Mouse (Mus musculus) E14TG2a.4 (cell line): ENCODE measurements around the gene Tmem95.

ENCODE experiments used
- H3K27me3 ChIP-seq: 2 replicates; pipeline ENCODE4 v1.6.1; 2014; ENCODE audit warnings: low read length, control low read depth; ENCODE audit not compliant: insufficient read depth
- H3K36me3 ChIP-seq: 2 replicates; pipeline ENCODE4 v1.6.1; 2014; ENCODE audit warnings: low read length, control low read depth; ENCODE audit not compliant: insufficient read depth
- H3K4me1 ChIP-seq: replicated peaks from 2 replicates; pipeline ENCODE4 v1.6.1; 2014; ENCODE audit warnings: low read depth, low read length, control low read depth
- H3K4me3 ChIP-seq: replicated peaks from 2 replicates; pipeline ENCODE4 v1.5.1; 2014; ENCODE audit warnings: mild to moderate bottlenecking, low read length
- H3K9me3 ChIP-seq: 2 replicates; pipeline ENCODE4 v1.6.1; 2014; ENCODE audit warnings: low read length, control low read depth
- CTCF ChIP-seq: conservative IDR thresholded peaks from 2 replicates; pipeline ENCODE4 v1.5.1; 2014; ENCODE audit warnings: low read length
- NANOG ChIP-seq: IDR thresholded peaks from 2 replicates; pipeline ENCODE4 v1.6.1; 2014; ENCODE audit warnings: borderline replicate concordance, low read length, mixed read lengths
- POU5F1 ChIP-seq: IDR thresholded peaks from 2 replicates; pipeline ENCODE4 v1.6.1; 2014; ENCODE audit warnings: low read length, borderline replicate concordance

Tmem95 gene

DNA sequence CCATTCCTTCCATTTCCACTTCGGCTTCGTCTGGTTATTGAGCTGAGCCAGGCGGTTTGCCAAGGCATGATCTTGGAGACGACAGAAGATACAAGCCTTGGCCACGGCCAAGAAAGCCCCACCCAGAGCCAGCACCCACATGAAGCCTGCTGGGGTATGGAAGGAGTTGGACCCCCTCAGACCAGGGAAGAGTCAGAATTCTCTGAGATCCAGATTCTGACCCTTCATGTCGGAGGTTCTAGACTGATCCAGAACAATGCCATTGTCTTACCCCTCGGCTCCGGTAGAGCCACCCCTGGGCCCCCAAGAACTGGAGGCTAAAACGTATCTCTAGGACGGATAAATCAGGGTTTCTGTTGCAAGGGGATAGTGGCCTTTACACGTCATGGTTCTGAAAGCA, at the start of gene Tmem95:
Tmem95 (minus strand) TSS at position 141 of the 400 bp plus-strand sequence.
- no peak for TF ChIP-seq CTCF
- TF ChIP-seq NANOG = no peak
- TF ChIP-seq POU5F1 = no peak
- H3K4me3 ChIP-seq = peak within 1 kb of the TSS; percentile 67
- H3K27me3 ChIP-seq = peaks cover 40% of the 10 kb centered on the region
- H3K4me1 ChIP-seq = peaks cover 80% of the 10 kb centered on the region
- no peaks in the 10 kb centered on the region for H3K36me3 ChIP-seq
- H3K9me3 ChIP-seq = no peaks in the 10 kb centered on the region

DNA sequence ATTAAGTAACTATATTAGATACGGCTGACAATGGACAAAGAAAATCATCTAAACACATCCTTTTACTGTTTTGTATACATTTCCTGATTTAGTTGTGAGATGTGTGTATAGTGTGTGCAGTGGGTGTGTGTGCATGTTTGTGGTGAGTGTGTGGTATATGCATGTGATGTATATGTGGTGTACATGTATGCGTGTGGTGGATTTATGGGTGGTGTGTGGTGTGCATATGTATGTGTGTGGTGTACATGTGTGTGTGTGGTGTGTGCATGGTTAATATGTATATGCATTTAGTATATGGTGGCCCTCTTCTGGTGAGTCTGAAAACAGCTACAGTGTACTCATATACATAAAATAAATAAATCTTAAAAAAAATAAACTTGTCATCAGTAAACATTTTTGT, 49.7 kb upstream of the Tmem95 start:
- Histone ChIP-seq H3K4me3 (no peak overlapping the region), H3K27me3 (no peaks in the 10 kb centered on the region), H3K9me3 (no peaks in the 10 kb centered on the region), H3K36me3 (no peaks in the 10 kb centered on the region), H3K4me1 (peaks cover 15% of the 10 kb centered on the region)
- no peak for TF ChIP-seq POU5F1
- TF ChIP-seq CTCF = no peak
- TF ChIP-seq NANOG = no peak

- Histone ChIP-seq H3K36me3 (peaks cover 25% of the 10 kb centered on the region), H3K9me3 (no peaks in the 10 kb centered on the region), H3K4me1 (peaks cover 33% of the 10 kb centered on the region), H3K4me3 (peak overlapping the region; percentile 82), H3K27me3 (no peaks in the 10 kb centered on the region)
- TF ChIP-seq NANOG (no peak), CTCF (no peak), POU5F1 (no peak)
These were observed 45.0 kb upstream of the Tmem95 start for GRCm38 (mm10) chr11:69922796-69923195.

GRCm38 (mm10) chr11:69922012-69922756, 44.4 kb upstream of the Tmem95 start:
- peaks cover 31% of the 10 kb centered on the region for H3K36me3 ChIP-seq
- TF ChIP-seq CTCF = no peak
- no peak for TF ChIP-seq NANOG
- no peak for TF ChIP-seq POU5F1

DNA sequence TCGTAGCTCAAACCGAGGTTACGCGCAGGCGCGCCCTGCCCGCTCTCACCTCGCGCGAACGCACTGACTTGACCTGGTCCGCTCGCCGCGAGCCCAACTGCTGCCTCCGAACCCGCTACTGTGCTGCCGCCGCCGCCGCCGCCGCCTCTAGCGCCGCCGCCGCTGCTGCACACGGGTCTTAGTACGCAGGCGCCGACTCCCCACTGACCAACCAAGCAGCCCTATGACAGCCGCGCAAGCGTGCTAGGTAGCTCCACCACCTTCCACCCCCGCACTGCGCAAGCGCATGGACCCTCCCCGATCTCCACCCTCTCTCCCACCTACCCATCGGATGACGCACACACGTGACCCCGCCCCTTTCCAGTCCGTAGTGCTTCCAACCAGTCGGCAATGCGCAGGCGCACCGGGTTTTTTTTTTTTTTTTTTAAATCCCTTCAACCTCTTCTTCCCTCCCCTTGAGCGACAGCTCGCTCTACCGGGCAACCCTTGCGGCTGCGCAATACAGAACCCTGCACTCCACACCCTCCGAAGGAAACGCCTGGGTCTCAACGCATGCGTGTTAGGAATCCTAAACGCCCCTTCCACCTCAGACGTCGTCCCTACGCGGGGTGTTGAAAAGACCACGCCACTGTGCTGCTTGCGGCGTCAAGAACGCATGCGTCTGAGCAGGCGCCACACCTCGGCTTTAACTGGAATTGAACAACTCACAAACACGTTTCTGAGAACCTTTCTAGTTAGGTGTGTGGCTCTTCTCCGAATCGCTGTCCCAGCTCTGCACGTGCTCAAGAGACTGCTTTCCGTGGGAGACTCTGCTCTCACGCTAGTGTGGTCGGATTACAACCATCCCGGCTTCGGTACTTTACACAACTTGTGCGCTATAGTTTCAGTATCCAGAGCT, 43.5 kb upstream of the Tmem95 start, which contains the start of gene Eif5a:
Eif5a (minus strand) TSS at position 845 of the 898 bp plus-strand sequence.
- Histone ChIP-seq H3K27me3 (no peaks in the 10 kb centered on the region), H3K36me3 (peaks cover 40% of the 10 kb centered on the region), H3K9me3 (no peaks in the 10 kb centered on the region), H3K4me1 (peaks cover 47% of the 10 kb centered on the region), H3K4me3 (peak within 1 kb of the TSS; percentile 98)
- TF ChIP-seq CTCF = no peak; the same call in 1 of the 2 replicates
- TF ChIP-seq NANOG = no peak
- no peak for TF ChIP-seq POU5F1

More at GRCm38 (mm10) chr11:69922012-69922756, 44.4 kb upstream of the Tmem95 start:
- no peaks in the 10 kb centered on the region for H3K27me3 ChIP-seq
- H3K4me3 ChIP-seq = peak overlapping the region; percentile 82
- peaks cover 39% of the 10 kb centered on the region for H3K4me1 ChIP-seq
- no peaks in the 10 kb centered on the region for H3K9me3 ChIP-seq

- no peaks in the 10 kb centered on the region for H3K27me3 ChIP-seq
- H3K36me3 ChIP-seq = peaks cover 49% of the 10 kb centered on the region
- peak overlapping the region; percentile 98 for H3K4me3 ChIP-seq
- TF ChIP-seq POU5F1 (no peak), NANOG (no peak), CTCF (no peak)
- no peaks in the 10 kb centered on the region for H3K9me3 ChIP-seq
- peaks cover 56% of the 10 kb centered on the region for H3K4me1 ChIP-seq
These were observed 42.6 kb upstream of the Tmem95 start for GRCm38 (mm10) chr11:69920266-69921031.

DNA sequence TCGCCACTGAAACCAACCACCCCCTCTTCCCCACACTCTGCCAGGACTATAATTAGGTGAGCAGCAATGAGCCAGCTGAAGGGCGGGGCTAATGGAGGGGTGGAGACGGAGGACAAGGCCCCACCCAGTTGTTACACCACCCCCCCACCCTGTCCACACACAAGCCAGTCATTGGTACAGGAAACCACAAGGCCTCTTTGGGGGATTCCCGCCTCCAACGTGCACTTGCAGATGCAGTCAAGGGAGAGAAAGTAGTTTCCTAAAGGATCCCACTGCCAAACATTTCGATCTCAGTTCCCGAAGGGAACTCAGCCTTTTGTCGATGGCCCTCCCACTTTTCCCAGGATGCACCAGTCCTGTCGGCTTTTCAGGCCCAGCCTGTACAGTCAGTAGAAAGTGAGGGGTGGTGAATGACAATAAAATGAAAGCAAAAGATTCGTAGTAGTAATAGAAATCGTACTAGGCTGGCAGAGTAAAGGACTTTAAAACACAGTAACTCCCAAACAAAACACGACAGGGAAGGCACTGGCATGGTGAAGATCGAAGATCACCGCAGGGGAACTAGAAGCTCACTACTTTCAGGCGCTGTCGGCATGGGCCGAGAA, 41.9 kb upstream of the Tmem95 start:
- H3K4me3 ChIP-seq = peak overlapping the region; percentile 98
- H3K9me3 ChIP-seq = no peaks in the 10 kb centered on the region
- peaks cover 63% of the 10 kb centered on the region for H3K4me1 ChIP-seq
- H3K36me3 ChIP-seq = peaks cover 56% of the 10 kb centered on the region
- H3K27me3 ChIP-seq = no peaks in the 10 kb centered on the region
- no peak for TF ChIP-seq NANOG
- no peak for TF ChIP-seq POU5F1
- TF ChIP-seq CTCF = no peak

DNA sequence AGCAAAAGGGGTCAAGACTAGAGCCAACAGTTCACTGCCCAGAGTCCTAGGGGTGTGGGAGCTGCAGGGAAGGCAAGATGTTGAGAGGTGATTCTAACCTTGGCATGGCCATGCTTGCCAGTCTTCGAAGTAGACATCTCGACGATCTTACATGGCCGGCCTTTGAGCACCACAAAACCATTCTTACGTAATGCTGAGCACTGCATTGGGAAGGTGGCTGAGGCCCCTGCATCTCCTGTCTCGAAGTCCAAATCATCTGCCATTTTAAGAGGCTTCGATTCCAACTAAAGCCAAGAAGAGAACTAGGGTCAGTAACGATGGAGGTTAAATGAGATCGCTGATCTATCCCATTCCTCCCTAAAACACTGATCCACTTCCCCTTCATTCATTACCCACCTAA, 41.2 kb upstream of the Tmem95 start:
- Histone ChIP-seq H3K4me3 (peak overlapping the region; percentile 98), H3K4me1 (peaks cover 69% of the 10 kb centered on the region), H3K9me3 (no peaks in the 10 kb centered on the region), H3K36me3 (peaks cover 59% of the 10 kb centered on the region), H3K27me3 (no peaks in the 10 kb centered on the region)
- TF ChIP-seq NANOG (no peak), CTCF (no peak), POU5F1 (no peak)
